Mouse (Mus musculus): ENCODE results near the gene Fus.

The Fus gene

DNA sequence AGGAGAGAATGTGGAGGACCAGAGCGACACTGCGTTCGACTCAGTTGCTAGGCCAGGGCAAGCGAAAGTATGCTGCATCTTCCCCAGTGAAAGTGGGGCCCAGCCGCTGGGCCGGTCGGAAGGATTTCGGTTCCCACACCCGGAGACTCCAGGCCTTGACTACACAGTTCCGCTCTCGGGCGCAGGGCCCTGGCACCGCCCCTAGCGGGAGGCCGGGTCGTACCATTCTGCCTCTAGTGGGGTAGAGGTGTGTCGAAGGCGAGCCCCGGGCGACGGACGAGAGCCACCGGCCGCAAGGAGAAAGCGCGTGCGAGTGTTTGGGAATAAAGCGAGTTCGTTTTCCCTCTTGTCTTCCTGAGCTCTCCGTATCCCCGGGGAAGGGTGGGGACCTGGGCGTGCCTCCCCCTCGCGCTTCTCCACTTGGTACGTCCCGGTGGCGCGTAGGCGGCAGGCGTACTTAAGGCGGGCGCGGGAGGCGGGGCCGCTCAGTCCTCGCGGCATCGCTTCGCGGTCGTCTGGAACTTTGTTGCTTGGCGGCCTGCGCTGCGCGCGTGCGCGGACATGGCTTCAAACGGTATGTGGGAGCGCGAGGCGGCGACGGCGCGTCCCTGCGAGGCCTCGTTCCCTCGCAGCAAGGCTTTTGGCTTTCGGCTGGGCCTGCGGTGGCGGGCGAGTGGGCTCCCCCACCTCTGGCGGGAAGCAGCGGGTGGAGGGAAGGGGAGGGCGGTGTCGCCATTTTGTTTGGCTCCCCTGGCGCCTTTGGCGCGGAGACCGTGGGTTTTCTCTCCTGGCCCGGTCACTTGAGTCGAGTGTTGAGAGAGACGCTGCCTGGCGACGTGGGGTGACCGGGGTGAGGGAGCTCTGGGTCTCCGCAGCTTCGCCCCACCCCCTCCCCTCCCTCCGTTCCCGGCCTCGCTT is at the start of gene Fus:
Fus (plus strand) TSS at position 454 of the 918 bp plus-strand sequence.
- in situ Hi-C loops (cut with MboI; ENCODE audit: unreplicated experiment in 2 of 2), result no loop called here

- in situ Hi-C loops (cut with MboI; ENCODE audit: unreplicated experiment in 2 of 2), result no loop called here
Measured at GRCm38 (mm10) chr7:127918203-127918602, 49.1 kb upstream of the Fus start.

GRCm38 (mm10) chr7:127919290-127919689 is 48.0 kb upstream of the Fus start:
- in situ Hi-C loops (cut with MboI; ENCODE audit: unreplicated experiment in 2 of 2), result no loop called here

DNA sequence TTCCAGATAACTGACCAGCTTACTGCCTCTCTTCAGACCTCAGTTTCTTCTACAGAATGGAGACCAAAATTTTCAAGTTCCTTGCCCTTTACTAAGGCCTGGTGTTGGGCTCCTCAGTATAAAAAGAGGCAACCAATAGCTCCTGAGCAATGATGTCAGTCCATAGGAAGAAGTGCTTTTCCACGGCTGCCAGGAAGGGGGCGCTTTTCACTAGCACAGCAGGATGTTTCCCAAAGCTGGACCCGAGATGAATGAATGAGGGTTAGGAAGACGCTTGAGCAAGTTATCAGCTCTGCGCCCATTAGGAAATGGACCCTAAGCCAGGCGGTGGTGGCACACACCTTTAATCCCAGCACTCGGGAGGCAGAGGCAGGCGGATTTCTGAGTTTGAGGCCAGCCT is 45.7 kb upstream of the Fus start:
- in situ Hi-C loops (cut with MboI; ENCODE audit: unreplicated experiment in 2 of 2), result no loop called here

GRCm38 (mm10) chr7:127922451-127923275 is 44.6 kb upstream of the Fus start:
- in situ Hi-C loops (cut with MboI; ENCODE audit: unreplicated experiment in 2 of 2), result no loop called here

- in situ Hi-C loops (cut with MboI; ENCODE audit: unreplicated experiment in 2 of 2), result no loop called here
Measured at GRCm38 (mm10) chr7:127923714-127924113, 43.5 kb upstream of the Fus start.

- in situ Hi-C loops (cut with MboI; ENCODE audit: unreplicated experiment in 2 of 2), result no loop called here
Measured at GRCm38 (mm10) chr7:127925252-127925651, 42.0 kb upstream of the Fus start.

DNA sequence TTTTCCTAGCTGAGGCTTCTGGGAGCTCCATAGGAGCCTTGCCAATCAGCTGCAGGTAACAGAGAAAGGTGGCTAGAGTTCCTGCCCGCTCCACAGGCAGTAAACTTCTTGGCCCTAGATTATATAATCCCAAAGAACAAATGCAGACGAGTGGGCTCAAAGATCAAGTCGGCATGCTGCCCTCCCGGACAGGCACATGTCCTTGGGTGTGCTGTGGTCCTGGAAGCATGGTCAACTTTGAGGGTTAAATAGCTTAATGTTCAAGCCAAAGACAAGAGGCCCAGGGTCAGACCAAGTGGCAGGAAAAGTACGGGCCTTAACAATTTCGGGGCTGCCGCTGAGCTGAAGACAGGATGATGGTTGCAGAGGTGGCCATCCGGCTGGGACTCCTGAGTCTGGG is 41.2 kb upstream of the Fus start:
- in situ Hi-C loops (cut with MboI; ENCODE audit: unreplicated experiment in 2 of 2), result no loop called here

- in situ Hi-C loops (cut with MboI; ENCODE audit: unreplicated experiment in 2 of 2), result no loop called here
Measured at GRCm38 (mm10) chr7:127926846-127927245, 40.4 kb upstream of the Fus start.

DNA sequence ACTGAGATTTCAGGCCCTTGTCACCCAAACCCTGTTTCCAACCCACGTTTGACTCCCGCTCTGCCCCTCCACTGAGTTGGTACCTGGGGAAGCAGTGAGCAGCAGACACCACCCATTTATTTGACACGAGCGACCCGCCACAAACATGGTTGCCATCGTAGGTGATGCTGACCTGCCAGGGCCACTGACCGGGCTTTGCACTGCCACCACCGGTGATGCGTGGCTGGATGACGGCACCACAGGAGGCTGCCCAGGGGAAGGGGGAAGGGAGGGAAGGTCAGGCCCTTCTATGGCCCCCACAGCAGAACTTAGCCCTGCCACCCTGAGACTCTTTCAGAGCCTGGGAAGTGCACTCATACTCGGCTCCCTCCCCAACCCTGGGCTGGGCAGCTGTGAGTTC is 39.5 kb upstream of the Fus start:
- in situ Hi-C loops (cut with MboI; ENCODE audit: unreplicated experiment in 2 of 2), result no loop called here

DNA sequence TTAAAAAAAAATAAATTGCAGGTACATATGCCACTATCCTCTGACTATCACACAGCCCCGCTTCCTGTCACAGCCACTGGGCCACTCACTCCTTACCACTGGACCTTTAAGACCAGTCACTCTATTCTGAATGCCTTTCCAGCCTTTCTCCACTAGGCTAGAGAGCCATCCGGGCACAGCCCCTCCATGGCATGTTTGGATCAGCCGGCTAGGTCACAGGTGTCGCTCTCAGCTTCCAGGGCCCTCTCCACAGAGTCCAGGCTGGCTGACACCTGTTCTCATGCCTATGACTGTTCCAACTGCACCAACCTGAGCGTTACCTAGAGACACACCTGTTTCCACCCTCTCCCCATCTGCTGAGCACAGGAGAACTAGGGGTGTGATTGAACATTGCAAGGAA is 38.7 kb upstream of the Fus start:
- in situ Hi-C loops (cut with MboI; ENCODE audit: unreplicated experiment in 2 of 2), result no loop called here

DNA sequence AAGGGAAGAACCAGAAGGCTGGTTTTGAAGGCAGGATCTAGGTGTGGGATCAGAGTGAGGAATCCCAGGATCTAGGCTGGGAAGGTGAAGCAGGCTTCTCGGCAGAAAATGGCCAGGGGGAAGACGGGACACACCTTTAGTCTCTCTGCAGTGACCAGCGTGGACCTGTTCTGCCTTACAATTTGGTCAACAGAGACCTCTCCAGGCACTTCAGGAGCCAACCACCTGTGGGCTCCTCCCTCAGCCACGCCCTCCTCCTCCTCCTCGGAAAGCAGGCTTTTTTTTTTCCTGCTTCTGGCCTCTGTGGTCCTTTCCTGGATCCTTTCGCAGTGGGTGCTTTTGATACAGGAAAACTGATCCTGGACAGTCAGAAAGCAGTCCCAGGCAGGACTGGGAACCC is 37.3 kb upstream of the Fus start, which contains the start of gene Prss8:
Prss8 (minus strand) TSS at position 182 of the 400 bp plus-strand sequence.
- in situ Hi-C loops (cut with MboI; ENCODE audit: unreplicated experiment in 2 of 2), result no loop called here

GRCm38 (mm10) chr7:127930636-127931035 is 36.6 kb upstream of the Fus start:
- in situ Hi-C loops (cut with MboI; ENCODE audit: unreplicated experiment in 2 of 2), result no loop called here

DNA sequence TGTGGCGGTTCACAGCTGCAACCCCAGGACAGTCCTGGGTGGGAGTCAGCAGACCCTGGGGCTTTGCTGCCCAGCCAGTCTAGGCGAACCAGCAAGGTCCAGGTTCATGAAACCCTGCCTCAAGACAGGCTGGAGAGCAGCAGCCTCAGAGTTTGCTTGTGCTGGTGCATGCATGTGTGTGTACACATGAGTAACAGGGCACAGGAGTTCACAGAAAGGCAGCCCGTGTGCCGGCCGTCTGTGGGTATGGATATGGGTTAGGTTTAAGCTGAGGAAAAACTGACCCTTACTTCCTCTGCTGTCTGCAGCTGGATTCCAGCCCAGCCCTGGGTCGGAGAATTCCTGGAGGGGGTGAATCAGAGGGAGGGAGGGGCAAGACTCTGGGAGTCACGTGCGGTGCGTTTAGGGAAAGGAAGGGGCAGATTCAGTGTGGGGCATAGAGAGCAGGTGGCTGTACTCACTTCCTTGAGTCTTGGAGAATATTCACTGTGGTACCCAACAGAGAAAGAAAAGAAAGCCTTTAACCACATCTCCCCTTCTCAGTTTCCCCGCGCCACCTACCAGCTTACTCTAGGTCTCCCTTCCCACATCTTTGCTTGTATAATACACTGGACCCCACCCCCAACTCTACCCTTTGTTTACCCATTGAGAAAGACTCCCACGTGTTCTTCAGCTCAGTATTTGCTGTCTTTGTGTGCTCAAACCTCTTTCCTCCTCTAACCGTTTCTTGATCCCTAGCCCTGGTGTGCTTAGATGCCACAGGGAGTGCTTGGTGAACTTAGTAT is 35.7 kb upstream of the Fus start:
- in situ Hi-C loops (cut with MboI; ENCODE audit: unreplicated experiment in 2 of 2), result no loop called here

GRCm38 (mm10) chr7:127932273-127933031 is 34.8 kb upstream of the Fus start:
- in situ Hi-C loops (cut with MboI; ENCODE audit: unreplicated experiment in 2 of 2), result no loop called here

DNA sequence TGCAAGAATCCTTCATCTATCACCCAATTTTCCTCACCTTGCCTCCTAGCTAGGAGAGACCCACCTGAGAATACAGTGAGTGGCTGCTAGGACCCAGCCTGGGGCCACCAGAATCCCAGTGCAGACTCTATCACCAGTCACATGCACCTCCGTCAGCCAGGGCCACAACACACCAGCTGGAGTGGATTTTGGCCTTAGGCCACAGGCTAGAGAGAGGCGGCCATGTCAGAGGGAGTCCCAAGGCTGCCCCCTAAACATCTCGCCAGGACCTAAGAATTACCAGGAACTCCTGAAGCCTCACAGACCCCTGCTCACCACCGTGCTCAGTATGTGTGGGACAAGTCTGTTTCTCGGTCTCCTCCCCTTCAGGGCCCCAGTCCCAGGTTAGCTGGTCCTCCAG is 33.2 kb upstream of the Fus start:
- in situ Hi-C loops (cut with MboI; ENCODE audit: unreplicated experiment in 2 of 2), result no loop called here

DNA sequence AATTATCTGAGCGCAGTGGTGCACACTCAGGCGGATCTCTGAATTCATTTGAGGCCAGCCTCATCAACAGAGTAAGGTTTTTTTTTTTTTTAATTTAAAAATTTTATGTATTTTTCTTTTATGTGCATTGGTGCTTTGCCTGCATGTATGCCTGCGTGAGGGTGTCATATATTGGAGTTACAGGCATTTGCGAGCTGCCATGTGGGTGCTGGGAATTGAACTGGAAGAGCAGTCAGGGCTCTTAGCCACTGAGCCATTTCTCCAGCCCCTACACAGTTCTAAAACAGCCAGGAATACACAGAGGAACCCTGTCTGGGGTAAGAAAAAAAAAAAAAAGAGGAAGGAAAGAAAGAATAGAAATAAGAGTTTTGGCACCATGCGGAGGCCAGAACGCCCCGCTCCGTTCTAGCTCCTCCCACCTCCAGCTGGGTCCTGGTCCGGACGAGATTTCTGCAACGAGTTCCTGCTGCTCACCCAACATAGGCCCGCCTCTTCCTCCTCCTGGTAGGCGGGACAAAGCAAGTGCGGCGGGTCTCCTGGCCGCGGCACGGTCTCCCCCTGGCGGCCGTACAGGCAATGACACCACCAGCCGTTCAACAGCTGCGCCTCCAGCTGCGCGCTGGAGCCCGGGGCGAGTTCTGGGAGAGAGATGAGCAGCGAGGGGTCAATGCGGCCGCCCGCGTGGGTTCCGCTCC is 32.1 kb upstream of the Fus start:
- in situ Hi-C loops (cut with MboI; ENCODE audit: unreplicated experiment in 2 of 2), result loop anchor here in 1 of 2 experiments (5.0 kb wide), 1 partner anchor 163 kb away; no protein-coding TSS in a partner anchor

- in situ Hi-C loops (cut with MboI; ENCODE audit: unreplicated experiment in 2 of 2), result loop anchor here in 1 of 2 experiments (5.0 kb wide), 1 partner anchor 163 kb away; no protein-coding TSS in a partner anchor
Measured at GRCm38 (mm10) chr7:127935748-127936159, 31.5 kb upstream of the Fus start.

DNA sequence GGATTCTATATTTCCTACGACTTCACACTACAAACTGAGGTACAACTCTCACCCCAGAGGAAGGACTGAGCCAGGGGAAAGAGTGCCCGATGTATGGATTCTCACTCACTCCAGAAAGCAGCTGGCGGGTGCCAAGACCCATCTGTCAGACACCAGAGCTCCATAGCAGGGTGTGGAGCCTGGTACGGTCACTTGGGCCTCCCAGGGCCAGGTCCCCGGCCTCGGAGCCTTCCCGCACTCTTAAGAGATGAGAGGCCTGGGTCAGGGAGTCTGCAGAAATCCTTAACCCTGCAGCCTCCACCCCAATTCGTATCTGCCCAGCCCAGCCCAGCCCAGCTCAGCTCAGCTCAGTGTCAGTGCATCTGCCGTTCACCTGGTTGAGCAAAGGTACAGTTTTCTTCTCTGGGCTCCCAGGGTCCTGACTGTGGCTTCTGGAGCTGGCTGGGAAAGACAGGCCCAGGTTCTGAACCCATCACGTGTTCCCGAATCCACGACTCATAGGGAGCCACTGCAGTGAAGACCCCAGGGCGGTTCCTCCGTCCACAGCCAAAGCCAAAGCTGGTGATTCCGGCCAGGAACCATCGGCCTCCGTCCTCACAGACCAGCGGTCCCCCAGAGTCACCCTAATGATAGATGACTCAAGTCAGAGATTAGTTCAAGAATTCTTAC is 30.9 kb upstream of the Fus start:
- in situ Hi-C loops (cut with MboI; ENCODE audit: unreplicated experiment in 2 of 2), result loop anchor here in 1 of 2 experiments (5.0 kb wide), 1 partner anchor 164 kb away; no protein-coding TSS in a partner anchor

Data from v-Abl transformed pro-B cells (cell line).